Mouse (Mus musculus): ENCODE results near the gene Upp2. TPM values are rescaled to one million over a fixed set of nuclear protein-coding genes. Genes with fewer than 3 reads are reported as not detected.

Gene Upp2
- total RNA-seq, 2 experiments from 2014 or later: 2.1 to 3.1 TPM

GRCm38 (mm10) chr2:58669114-58669513 lies 102.0 kb downstream of the Upp2 start:
- DNase-seq (ENCODE audit: low spot score): no peak

- DNase-seq (ENCODE audit: low spot score): no peak
Measured at GRCm38 (mm10) chr2:58672520-58672919, 105.4 kb downstream of the Upp2 start.

- DNase-seq (ENCODE audit: low spot score): no peak
Measured at GRCm38 (mm10) chr2:58679968-58680367, 112.9 kb downstream of the Upp2 start.

- peak; percentile 45 for DNase-seq (ENCODE audit: low spot score)
Measured at GRCm38 (mm10) chr2:58680794-58681193, 113.7 kb downstream of the Upp2 start.

GRCm38 (mm10) chr2:58681394-58681793 lies 114.3 kb downstream of the Upp2 start:
- no peak for DNase-seq (ENCODE audit: low spot score)

GRCm38 (mm10) chr2:58697501-58697900 lies 130.4 kb downstream of the Upp2 start:
- no peak for DNase-seq (ENCODE audit: low spot score)

- DNase-seq (ENCODE audit: low spot score): peak; percentile 79
Measured at GRCm38 (mm10) chr2:58699931-58700330, 132.8 kb downstream of the Upp2 start.

GRCm38 (mm10) chr2:58700354-58700753 lies 133.3 kb downstream of the Upp2 start:
- no peak for DNase-seq (ENCODE audit: low spot score)

GRCm38 (mm10) chr2:58701627-58702026 lies 134.5 kb downstream of the Upp2 start:
- no peak for DNase-seq (ENCODE audit: low spot score)

GRCm38 (mm10) chr2:58703226-58703625 lies 136.1 kb downstream of the Upp2 start:
- peak; percentile 46 for DNase-seq (ENCODE audit: low spot score)

- DNase-seq (ENCODE audit: low spot score): peak; percentile 56
Measured at GRCm38 (mm10) chr2:58703646-58704045, 136.5 kb downstream of the Upp2 start.

GRCm38 (mm10) chr2:58704576-58704975 lies 137.5 kb downstream of the Upp2 start:
- DNase-seq (ENCODE audit: low spot score): no peak

GRCm38 (mm10) chr2:58707676-58708075 lies 140.6 kb downstream of the Upp2 start:
- no peak for DNase-seq (ENCODE audit: low spot score)

- no peak for DNase-seq (ENCODE audit: low spot score)
Measured at GRCm38 (mm10) chr2:58710234-58710633, 143.1 kb downstream of the Upp2 start.

- DNase-seq (ENCODE audit: low spot score): no peak
Measured at GRCm38 (mm10) chr2:58711049-58711448, 144.0 kb downstream of the Upp2 start.

- peak; percentile 50 for DNase-seq (ENCODE audit: low spot score)
Measured at GRCm38 (mm10) chr2:58711491-58711890, 144.4 kb downstream of the Upp2 start.

- DNase-seq (ENCODE audit: low spot score): peak; percentile 72
Measured at GRCm38 (mm10) chr2:58711935-58712334, 144.8 kb downstream of the Upp2 start.

GRCm38 (mm10) chr2:58717898-58718297 lies 150.8 kb downstream of the Upp2 start:
- DNase-seq (ENCODE audit: low spot score): no peak

GRCm38 (mm10) chr2:58737192-58737820 lies 170.2 kb downstream of the Upp2 start:
- DNase-seq (ENCODE audit: low spot score): no peak

- DNase-seq (ENCODE audit: low spot score): no peak
Measured at GRCm38 (mm10) chr2:58741213-58741612, 174.1 kb downstream of the Upp2 start.

- DNase-seq (ENCODE audit: low spot score): no peak
Measured at GRCm38 (mm10) chr2:58742026-58742425, 174.9 kb downstream of the Upp2 start.

- no peak for DNase-seq (ENCODE audit: low spot score)
Measured at GRCm38 (mm10) chr2:58743446-58743845, 176.3 kb downstream of the Upp2 start.

- no peak for DNase-seq (ENCODE audit: low spot score)
Measured at GRCm38 (mm10) chr2:58747483-58748229, 180.6 kb downstream of the Upp2 start.

Measured in gastrocnemius, adult 18-20 months (tissue).